Mouse (Mus musculus) midbrain, embryonic 13.5 days (tissue): ENCODE data around the gene Atad2b. TPM values are rescaled to one million over a fixed set of nuclear protein-coding genes. Genes with fewer than 3 reads are reported as not detected.
A peak's percentile ranks its signal among the peaks of the same experiment; 100 is the strongest.
"Not testable (repeated sequence)": the region's sequence is repeated elsewhere in the genome, so short reads cannot be mapped to it uniquely, and the experiment has no call there.

Experiments used
- ATAC-seq: fragments of 200-750 bp; cut with Nextera tagmentation; 2 replicates; pipeline ENCODE4 v1.8.0; 2017; ENCODE audit warnings: mild to moderate bottlenecking, moderate TSS enrichment, moderate library complexity
- H3K27ac ChIP-seq: fragments of 300-500 bp; sonication (generic); 2 replicates; pipeline ENCODE4 v1.5.1; 2015; ENCODE audit warnings: inconsistent platforms, mild to moderate bottlenecking, moderate library complexity
- H3K27me3 ChIP-seq: fragments of 300-500 bp; sonication (generic); 2 replicates; pipeline ENCODE4 v1.6.1; 2015; ENCODE audit warnings: mild to moderate bottlenecking, inconsistent platforms
- H3K36me3 ChIP-seq: fragments of 300-500 bp; sonication (generic); 2 replicates; pipeline ENCODE4 v1.6.1; 2015; ENCODE audit warnings: mild to moderate bottlenecking, inconsistent platforms
- H3K4me1 ChIP-seq: fragments of 300-500 bp; sonication (generic); replicated peaks from 2 replicates; pipeline ENCODE4 v1.6.1; 2015; ENCODE audit warnings: inconsistent platforms
- H3K4me2 ChIP-seq: fragments of 300-500 bp; sonication (generic); replicated peaks from 2 replicates; pipeline ENCODE4 v1.6.1; 2015; ENCODE audit warnings: moderate library complexity, mild to moderate bottlenecking, inconsistent platforms
- H3K4me3 ChIP-seq: fragments of 300-500 bp; sonication (generic); replicated peaks from 2 replicates; pipeline ENCODE4 v1.5.1; 2015; ENCODE audit warnings: mild to moderate bottlenecking, inconsistent platforms
- H3K9ac ChIP-seq: fragments of 300-500 bp; sonication (generic); replicated peaks from 2 replicates; pipeline ENCODE4 v1.6.1; 2015; ENCODE audit warnings: mild to moderate bottlenecking, inconsistent platforms
- H3K9me3 ChIP-seq: fragments of 300-500 bp; sonication (generic); 2 replicates; pipeline ENCODE4 v1.6.1; 2016; ENCODE audit warnings: mild to moderate bottlenecking, inconsistent platforms
- WGBS: fragments of 180-500 bp; shearing (Covaris S2); methylation state at CpG from one replicate; pipeline ENCODE4 v1.1.7; 2015; 5-methylcytosine and 5-hydroxymethylcytosine counted together
- polyA plus RNA-seq: library from polyadenylated mRNA; unstranded; fragments of >200 nt; fragmentation: Nextera tagmentation; extraction: Ambion mirVana; gene quantifications from 2 replicates; pipeline ENCODE4 v1.2.1, GENCODE M21; 2015

Gene Atad2b
- polyA plus RNA-seq, 1 experiment from 2014 or later = 17.5 TPM

DNA sequence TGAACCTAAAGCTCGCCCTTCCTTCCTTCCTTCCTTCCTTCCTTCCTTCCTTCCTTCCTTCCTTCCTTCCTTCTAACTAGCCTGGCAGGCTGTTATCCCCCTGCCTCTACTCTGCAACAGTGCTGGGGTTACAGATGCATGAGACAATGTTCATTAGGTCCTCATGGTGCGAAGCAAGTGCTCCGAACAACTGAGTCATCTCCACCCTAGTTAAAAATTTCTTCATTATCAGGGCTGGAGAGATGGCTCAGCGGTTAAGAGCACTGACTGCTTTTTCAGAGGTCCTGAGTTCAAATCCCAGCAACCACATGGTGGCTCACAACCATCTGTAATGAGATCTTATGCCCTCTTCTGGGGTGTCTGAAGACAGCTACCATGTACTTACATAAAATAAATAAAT, 30.6 kb upstream of the Atad2b start:
- peaks cover 35% of the 10 kb centered on the region for H3K36me3 ChIP-seq
- not testable (repeated sequence) for ATAC-seq, H3K9me3 ChIP-seq, H3K4me3 ChIP-seq, H3K27ac ChIP-seq, H3K27me3 ChIP-seq, H3K9ac ChIP-seq, H3K4me2 ChIP-seq, H3K4me1 ChIP-seq
- 98% methylated on average over 4 of the region's 4 CpGs for WGBS

DNA sequence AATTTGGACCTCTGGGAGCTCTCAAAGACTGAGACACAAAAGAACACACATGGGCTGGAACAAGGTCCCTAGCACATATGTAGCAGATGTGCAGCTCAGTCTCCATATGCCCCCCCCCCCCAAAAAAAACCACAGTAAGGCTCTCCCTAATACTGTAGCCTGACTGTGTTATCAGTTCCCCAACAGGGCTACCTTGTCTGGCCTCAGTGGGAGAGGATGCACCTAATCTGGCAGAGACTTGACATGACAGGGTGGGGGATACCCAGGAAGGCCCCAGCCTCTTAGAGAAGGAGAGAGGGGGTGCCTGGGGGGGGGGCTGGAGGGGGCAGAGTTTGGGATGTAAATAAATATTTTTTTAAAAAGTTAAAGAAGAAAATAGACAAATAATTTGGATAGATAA, 28.4 kb upstream of the Atad2b start:
- ATAC-seq = no peak
- H3K9me3 ChIP-seq = no peaks in the 10 kb centered on the region
- no peak overlapping the region for H3K27ac ChIP-seq
- H3K4me1 ChIP-seq = no peaks in the 10 kb centered on the region
- no peaks in the 10 kb centered on the region for H3K27me3 ChIP-seq
- H3K4me3 ChIP-seq = no peak overlapping the region
- no peak overlapping the region for H3K9ac ChIP-seq
- H3K4me2 ChIP-seq = no peak overlapping the region
- H3K36me3 ChIP-seq = peaks cover 29% of the 10 kb centered on the region

DNA sequence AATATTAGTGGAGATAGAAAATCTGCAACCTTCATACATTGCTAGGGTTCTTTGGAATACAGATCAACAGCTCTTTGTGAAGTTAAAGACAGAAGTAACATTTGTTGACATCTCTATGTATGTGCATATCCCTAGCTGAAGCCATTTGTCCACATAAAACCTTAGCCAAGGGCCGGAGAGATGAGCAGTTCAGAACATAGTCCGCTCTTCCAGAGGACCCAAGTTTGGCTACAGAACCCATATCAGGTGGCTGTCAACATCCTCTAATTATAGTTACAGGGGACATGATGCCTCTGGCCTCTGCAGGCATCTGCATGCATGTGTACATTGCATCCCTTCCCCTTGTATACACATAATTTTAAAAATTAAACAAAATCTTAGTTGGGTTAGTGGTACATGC, 27.9 kb upstream of the Atad2b start:
- H3K4me3 ChIP-seq = no peak overlapping the region
- 95% methylated on average over 2 of the region's 2 CpGs for WGBS
- no peak for ATAC-seq

DNA sequence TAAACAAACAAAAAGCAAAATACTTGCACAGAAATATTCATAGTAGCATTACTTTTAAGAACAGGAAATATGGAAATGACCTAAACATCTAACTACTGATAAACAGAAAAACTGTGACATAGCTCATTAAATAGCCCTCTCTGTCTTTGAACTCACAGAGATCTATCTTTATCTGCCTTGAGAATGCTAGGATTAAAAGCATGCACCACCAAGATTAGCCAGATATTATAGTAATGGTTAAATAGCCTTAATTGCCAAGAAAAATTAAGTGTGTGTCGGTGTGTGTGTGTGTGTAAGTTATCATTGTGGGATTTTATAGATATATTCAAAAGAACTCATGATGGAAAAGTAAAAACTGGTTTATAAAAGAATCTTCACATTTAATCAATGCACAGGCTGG, 27.3 kb upstream of the Atad2b start:
- ATAC-seq = no peak
- H3K9ac ChIP-seq = no peak overlapping the region
- peaks cover 25% of the 10 kb centered on the region for H3K36me3 ChIP-seq
- no peaks in the 10 kb centered on the region for H3K27me3 ChIP-seq
- no peak overlapping the region for H3K4me2 ChIP-seq
- H3K4me3 ChIP-seq = no peak overlapping the region
- 90% methylated on average over 1 of the region's 1 CpGs for WGBS
- H3K9me3 ChIP-seq = no peaks in the 10 kb centered on the region
- H3K4me1 ChIP-seq = no peaks in the 10 kb centered on the region
- no peak overlapping the region for H3K27ac ChIP-seq

More for the DNA sequence above, 27.9 kb upstream of the Atad2b start:
- no peaks in the 10 kb centered on the region for H3K4me1 ChIP-seq
- H3K9me3 ChIP-seq = no peaks in the 10 kb centered on the region
- H3K4me2 ChIP-seq = no peak overlapping the region
- H3K27me3 ChIP-seq = no peaks in the 10 kb centered on the region
- H3K9ac ChIP-seq = no peak overlapping the region
- H3K27ac ChIP-seq = no peak overlapping the region
- H3K36me3 ChIP-seq = peaks cover 29% of the 10 kb centered on the region

DNA sequence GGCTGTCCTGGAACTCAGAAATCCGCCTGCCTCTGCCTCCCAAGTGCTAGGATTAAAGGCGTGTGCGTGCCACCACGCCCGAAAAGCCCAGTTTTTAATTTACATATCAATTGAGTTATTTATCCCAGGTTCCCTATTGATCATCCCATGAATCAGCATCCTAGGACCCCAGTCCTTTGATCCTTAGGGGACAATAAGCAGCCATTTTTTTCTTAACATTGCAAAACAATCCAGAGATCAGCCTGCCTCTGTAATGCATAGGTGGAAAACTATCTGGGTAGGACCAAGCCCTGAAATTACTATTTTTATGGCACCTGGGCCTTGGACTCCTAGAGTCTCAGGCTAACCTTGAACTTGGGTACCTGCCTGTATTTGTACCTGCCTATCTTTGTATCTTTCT, 19.1 kb upstream of the Atad2b start:
- no peak overlapping the region for H3K4me3 ChIP-seq
- H3K36me3 ChIP-seq = peaks cover 17% of the 10 kb centered on the region
- H3K9me3 ChIP-seq = no peaks in the 10 kb centered on the region
- no peaks in the 10 kb centered on the region for H3K27me3 ChIP-seq
- no peak for ATAC-seq
- no peak overlapping the region for H3K27ac ChIP-seq
- WGBS = 91% methylated on average over 5 of the region's 5 CpGs
- H3K9ac ChIP-seq = no peak overlapping the region
- no peak overlapping the region for H3K4me2 ChIP-seq
- no peaks in the 10 kb centered on the region for H3K4me1 ChIP-seq

DNA sequence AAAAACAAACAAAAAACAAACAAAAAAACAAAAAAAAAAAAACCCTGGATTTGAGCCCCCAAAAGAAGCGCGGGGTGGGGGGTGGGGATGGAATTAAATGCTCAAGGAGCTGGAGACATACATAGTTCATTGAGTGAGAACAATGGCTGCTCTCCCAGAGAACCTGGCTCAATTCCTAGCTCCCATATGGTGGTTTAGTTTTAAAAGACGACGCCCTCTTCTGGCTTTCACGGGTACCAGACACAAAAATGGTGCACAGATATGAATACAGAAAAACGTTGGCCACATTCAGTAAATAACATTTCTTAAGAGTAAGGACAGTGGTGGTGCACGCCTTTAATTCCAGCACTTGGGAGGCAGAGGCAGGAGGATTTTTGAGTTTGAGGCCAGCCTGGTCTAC, 11.2 kb upstream of the Atad2b start:
- H3K4me3 ChIP-seq = no peak overlapping the region
- H3K27me3 ChIP-seq = no peaks in the 10 kb centered on the region
- peaks cover 8% of the 10 kb centered on the region; the same call in 1 of the 2 replicates for H3K36me3 ChIP-seq
- H3K27ac ChIP-seq = no peak overlapping the region
- no peaks in the 10 kb centered on the region for H3K9me3 ChIP-seq
- H3K9ac ChIP-seq = no peak overlapping the region
- peaks cover 3% of the 10 kb centered on the region; the same call in 1 of the 2 replicates for H3K4me1 ChIP-seq
- no peak for ATAC-seq
- peak overlapping the region; percentile 75; the same call in 1 of the 2 replicates for H3K4me2 ChIP-seq
- 80% methylated on average over 7 of the region's 7 CpGs for WGBS

DNA sequence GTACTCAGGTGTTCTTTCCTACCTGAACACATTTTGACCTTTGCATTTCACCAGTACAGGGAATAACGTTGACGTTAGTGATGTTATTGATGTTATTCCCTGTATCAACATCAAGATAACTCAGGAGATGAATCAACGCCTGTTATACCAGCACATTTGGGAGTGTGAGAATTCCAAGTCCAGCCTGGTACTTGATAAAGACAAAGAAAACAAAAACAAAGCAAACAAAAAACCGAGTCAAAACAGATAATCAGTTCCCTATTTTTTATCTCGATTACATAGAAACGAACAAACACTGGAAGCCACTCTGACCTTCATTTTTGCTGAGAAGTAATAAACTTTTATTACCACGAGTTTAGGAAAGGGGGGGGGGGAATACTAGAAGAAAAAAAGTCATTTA, 10.7 kb upstream of the Atad2b start:
- Histone ChIP-seq H3K4me1 (peaks cover 3% of the 10 kb centered on the region; the same call in 1 of the 2 replicates), H3K9me3 (no peaks in the 10 kb centered on the region), H3K27ac (no peak overlapping the region), H3K9ac (peak overlapping the region; percentile 82), H3K4me2 (peak overlapping the region; percentile 75), H3K27me3 (no peaks in the 10 kb centered on the region), H3K4me3 (peak overlapping the region; percentile 74), H3K36me3 (0 out of 2 replicates have a peak, but pooled peaks cover 4% of the 10 kb centered on the region)
- no peak for ATAC-seq
- 68% methylated on average over 7 of the region's 7 CpGs for WGBS

DNA sequence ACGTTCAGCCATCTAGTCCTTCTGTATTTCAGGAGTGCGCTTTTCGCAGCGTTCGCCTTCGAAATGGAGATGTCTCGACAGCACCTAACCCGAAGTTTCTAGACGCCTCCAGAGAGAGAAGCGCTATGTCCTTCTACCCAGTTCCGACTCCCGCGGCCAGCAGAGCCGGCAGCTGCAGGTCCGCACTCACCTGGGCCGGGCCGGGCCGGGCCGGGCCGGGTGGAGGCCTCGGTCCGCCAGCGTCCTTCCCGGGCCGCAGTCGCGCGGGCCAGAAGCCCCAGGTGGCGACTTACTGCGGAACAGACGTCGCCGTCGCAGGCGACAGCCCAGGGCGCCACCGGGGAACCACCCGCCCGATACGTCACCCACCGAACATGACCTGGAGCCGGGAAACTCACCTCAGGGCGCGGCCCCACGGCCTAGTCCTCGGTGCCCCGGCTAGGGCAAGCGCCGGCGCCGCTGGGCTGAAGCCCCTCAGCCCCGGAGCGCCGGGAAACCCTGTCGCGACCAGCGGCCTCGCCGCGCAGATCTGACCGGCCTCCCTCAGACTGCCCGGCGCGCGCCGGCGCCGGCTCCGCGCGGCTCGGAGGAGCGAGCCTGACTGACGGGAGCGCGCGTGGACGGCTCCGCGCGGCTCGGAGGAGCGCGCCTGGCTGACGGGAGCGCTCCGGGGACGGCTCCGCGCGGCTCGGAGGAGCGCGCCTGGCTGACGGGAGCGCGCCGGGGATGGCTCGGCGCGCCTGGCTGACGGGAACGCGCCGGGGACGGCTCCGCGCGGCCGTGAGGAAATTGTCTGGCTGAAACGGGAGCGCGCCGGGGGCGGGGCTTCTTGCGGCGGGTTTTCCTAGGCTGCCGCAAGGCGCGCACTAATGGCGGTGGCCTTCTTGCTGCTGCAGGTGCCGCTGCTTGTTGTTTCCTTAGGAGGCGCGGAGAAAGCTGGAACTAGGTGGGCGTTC, 9.9 kb upstream of the Atad2b start, which contains the start of gene Ubxn2a:
Ubxn2a (minus strand) TSS at position 755 of the 956 bp plus-strand sequence.
- H3K9ac ChIP-seq = peak within 1 kb of the TSS; percentile 82
- H3K27ac ChIP-seq = peak within 1 kb of the TSS; percentile 85
- peak within 1 kb of the TSS; percentile 75 for H3K4me2 ChIP-seq
- H3K27me3 ChIP-seq = no peaks in the 10 kb centered on the region
- under 1% methylated on average over 124 of the region's 125 CpGs for WGBS
- ATAC-seq = peak; percentile 97
- no peaks in the 10 kb centered on the region for H3K9me3 ChIP-seq
- H3K4me3 ChIP-seq = peak within 1 kb of the TSS; percentile 74
- no peaks in the 10 kb centered on the region for H3K36me3 ChIP-seq
- peaks cover 3% of the 10 kb centered on the region; the same call in 1 of the 2 replicates for H3K4me1 ChIP-seq

DNA sequence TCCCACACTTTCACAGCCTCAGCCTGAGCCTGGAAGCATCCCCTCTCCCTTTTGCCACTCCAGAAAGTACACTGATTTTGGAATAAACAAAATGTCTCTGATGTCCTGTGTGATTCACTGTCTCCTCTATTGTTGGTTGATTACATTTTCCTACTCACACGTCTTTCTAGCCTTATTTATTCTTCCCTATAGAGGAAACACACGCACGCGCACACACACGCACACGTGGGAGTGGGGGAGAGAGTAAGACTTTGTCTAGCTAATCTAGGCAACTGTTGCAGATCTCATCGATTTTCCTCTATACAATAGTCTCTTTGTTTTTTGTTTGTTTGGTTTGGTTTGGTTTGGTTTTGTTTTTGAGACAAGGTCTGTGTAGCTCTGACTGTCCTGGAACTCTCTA, 8.8 kb upstream of the Atad2b start:
- H3K4me3 ChIP-seq = no peak overlapping the region
- no peaks in the 10 kb centered on the region for H3K36me3 ChIP-seq
- H3K27ac ChIP-seq = no peak overlapping the region
- ATAC-seq = no peak
- H3K4me2 ChIP-seq = no peak overlapping the region
- no peaks in the 10 kb centered on the region for H3K9me3 ChIP-seq
- peaks cover 3% of the 10 kb centered on the region; the same call in 1 of the 2 replicates for H3K4me1 ChIP-seq
- no peaks in the 10 kb centered on the region for H3K27me3 ChIP-seq
- H3K9ac ChIP-seq = no peak overlapping the region
- 94% methylated on average over 7 of the region's 7 CpGs for WGBS

DNA sequence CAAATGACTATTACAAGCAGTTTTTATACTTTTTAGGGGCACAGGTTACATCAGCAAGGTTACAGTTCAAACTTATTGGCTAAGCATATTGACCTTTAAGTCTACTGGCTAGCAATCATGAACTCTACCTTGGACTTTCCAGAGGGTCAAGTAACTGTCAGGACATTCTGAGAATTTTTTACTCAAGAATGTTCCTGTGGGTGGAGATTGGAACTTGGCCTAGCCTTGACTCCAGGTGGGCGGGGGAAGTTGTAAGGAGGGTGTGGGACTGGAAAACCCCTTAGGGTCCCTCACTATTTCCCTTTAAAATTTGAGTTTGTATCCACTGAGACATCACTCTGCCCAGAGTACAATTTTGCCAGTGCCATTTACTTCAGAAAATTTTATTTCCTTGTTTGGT, 6.7 kb upstream of the Atad2b start:
- 95% methylated on average over 1 of the region's 1 CpGs for WGBS
- not testable (repeated sequence) for H3K4me1 ChIP-seq, H3K4me2 ChIP-seq, H3K4me3 ChIP-seq, H3K9ac ChIP-seq, H3K36me3 ChIP-seq, H3K27me3 ChIP-seq, ATAC-seq, H3K9me3 ChIP-seq, H3K27ac ChIP-seq

DNA sequence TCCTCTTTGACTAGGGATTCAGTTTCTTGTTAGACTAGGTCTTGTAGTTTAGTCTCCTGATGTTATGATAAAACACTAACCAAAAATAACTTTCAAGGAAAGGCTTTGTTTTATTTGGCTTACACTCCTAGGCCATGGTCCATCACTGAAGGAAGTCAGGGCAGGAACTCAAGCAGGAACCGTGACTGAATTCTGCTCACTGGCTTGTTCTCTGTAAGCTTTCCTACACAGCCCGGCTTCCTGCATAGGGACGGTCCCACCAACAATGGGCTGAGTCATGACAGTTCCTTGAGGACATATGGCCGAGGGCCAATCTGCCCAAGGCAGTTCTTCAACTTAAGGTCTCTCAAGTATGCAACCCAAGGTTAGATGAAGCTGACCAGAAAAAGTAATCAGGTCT, 5.4 kb upstream of the Atad2b start:
- H3K4me1 ChIP-seq = no peaks in the 10 kb centered on the region
- WGBS = 91% methylated on average over 4 of the region's 4 CpGs

DNA sequence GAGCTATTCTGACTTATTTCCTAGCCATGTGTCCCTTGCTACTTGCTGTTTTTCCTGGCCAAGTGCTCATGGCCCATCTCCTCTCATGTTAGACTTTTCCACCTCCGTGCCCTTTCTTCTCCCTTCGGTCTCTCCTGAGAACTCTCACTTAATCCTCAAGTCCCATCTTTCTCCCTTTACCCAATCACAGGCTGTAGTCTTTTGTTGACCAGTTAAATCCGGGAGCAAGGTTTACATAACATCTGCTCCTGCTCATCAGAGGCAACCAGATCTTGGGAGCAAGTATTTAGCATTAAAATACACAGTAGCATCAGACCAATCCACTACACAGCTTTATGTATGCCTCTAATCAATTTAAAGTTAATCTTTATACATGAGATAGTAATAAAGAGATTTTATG, 2.7 kb upstream of the Atad2b start:
- Histone ChIP-seq H3K4me2 (no peak overlapping the region), H3K4me1 (peaks cover 11% of the 10 kb centered on the region), H3K27ac (no peak overlapping the region), H3K27me3 (no peaks in the 10 kb centered on the region), H3K9ac (no peak overlapping the region), H3K9me3 (no peaks in the 10 kb centered on the region), H3K4me3 (no peak overlapping the region), H3K36me3 (no peaks in the 10 kb centered on the region)
- 16% methylated on average over 3 of the region's 3 CpGs for WGBS
- no peak for ATAC-seq

More for the DNA sequence above, 5.4 kb upstream of the Atad2b start:
- no peak for ATAC-seq
- no peaks in the 10 kb centered on the region for H3K36me3 ChIP-seq
- no peaks in the 10 kb centered on the region for H3K27me3 ChIP-seq
- no peak overlapping the region for H3K27ac ChIP-seq
- no peaks in the 10 kb centered on the region for H3K9me3 ChIP-seq
- H3K9ac ChIP-seq = no peak overlapping the region
- H3K4me3 ChIP-seq = no peak overlapping the region
- no peak overlapping the region for H3K4me2 ChIP-seq
